Mouse (Mus musculus) embryonic fibroblast, embryonic 13.5 days (primary cell): Measurements from ENCODE around the gene Zscan20. TPM values are rescaled to one million over a fixed set of nuclear protein-coding genes. Genes with fewer than 3 reads are reported as not detected.
"Not testable (repeated sequence)": the region's sequence is repeated elsewhere in the genome, so short reads cannot be mapped to it uniquely, and the experiment has no call there.

Experiments used
- H3K27ac ChIP-seq: 2 replicates; pipeline ENCODE4 v1.5.1; 2012; ENCODE audit warnings: low read length, control low read depth, inconsistent platforms; ENCODE audit not compliant: insufficient read depth
- H3K4me1 ChIP-seq: 2 replicates; pipeline ENCODE4 v1.6.1; 2011; ENCODE audit warnings: low read length; ENCODE audit not compliant: control insufficient read depth, insufficient read depth
- H3K4me3 ChIP-seq: 2 replicates; pipeline ENCODE4 v1.5.1; 2011; ENCODE audit warnings: mild to moderate bottlenecking, control low read depth, low read length; ENCODE audit not compliant: insufficient read depth
- CTCF ChIP-seq: IDR thresholded peaks from 2 replicates; pipeline ENCODE4 v1.5.1; 2011; ENCODE audit warnings: mild to moderate bottlenecking, control low read depth, low read length, moderate library complexity, borderline replicate concordance; ENCODE audit not compliant: insufficient read depth
- POLR2A ChIP-seq: IDR thresholded peaks from 2 replicates; pipeline ENCODE4 v1.6.1; 2011; ENCODE audit warnings: low read depth, mild to moderate bottlenecking, control low read depth, low read length, moderate library complexity
- polyA plus RNA-seq: library from polyadenylated mRNA; stranded (reverse); fragments of >200 nt; gene quantifications from 2 replicates; pipeline ENCODE4 v1.2.4, GENCODE M21; 2011; ENCODE audit warnings: low read depth; ENCODE audit not compliant: missing spikeins, insufficient read length

Zscan20 gene
- polyA plus RNA-seq, 1 experiment, result 6.8 TPM

DNA sequence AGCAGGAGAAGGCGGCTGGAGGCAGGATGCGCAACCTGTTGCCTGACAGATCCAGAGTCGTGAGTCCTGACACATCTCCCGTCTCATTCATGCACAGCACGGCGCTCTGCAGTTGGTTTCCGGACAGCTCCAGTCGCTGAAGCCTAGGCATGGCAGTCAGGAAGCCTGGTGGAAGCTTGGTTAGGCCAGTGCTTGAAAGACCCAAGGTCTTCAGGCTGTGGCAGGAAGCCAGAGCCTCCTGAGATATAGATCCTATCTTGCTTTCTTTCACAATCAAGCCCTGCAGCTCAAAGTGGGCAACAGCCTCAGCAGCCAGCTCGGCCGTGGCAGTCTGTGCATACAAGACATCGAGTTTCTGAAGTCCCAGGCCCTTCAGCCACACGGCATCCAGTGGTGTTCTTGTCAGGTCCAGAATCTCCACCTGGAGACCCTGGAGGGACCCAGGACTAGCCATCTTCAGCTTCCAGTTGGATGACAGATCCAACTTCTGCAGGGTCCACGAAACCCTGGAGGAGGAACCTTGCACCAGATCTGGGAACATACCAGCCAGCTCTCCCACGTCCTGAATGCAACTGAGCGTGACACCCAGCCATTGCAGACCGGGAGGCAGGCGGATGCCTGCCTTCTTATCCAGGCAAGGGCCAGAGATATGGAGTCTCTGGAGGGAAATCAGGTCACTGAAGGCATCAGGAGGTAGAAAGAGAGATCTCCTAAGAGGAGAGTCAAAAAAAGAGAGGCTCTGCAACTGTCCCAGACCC, 7.6 kb upstream of the Zscan20 start:
- H3K4me3 ChIP-seq, result no peak overlapping the region
- H3K27ac ChIP-seq, result no peak overlapping the region
- peaks cover 6% of the 10 kb centered on the region; the same call in 1 of the 2 replicates for H3K4me1 ChIP-seq
- TF ChIP-seq POLR2A (no peak), CTCF (no peak)

DNA sequence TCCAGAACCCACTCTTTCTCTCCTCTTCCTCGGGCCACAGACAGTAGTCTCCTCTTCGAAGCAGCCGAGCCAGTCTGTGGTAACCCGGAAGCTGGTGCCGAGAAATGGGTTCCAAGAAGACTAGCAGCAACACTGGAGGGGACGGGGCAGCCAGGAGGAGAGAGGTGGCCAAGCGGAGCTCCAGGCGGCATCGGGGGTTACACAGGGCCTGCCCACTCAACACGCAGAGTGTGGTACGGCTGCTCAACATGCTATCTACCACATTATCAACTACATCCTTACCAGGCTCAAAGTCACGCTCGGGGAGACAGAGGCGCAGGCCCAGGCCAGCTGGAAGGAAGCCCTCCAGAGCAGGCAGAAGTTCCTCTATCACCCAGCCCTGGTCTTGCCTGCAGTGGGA, 5.9 kb upstream of the Zscan20 start:
- no peak for TF ChIP-seq CTCF
- H3K4me1 ChIP-seq, result peaks cover 6% of the 10 kb centered on the region; the same call in 1 of the 2 replicates
- H3K27ac ChIP-seq, result no peak overlapping the region

DNA sequence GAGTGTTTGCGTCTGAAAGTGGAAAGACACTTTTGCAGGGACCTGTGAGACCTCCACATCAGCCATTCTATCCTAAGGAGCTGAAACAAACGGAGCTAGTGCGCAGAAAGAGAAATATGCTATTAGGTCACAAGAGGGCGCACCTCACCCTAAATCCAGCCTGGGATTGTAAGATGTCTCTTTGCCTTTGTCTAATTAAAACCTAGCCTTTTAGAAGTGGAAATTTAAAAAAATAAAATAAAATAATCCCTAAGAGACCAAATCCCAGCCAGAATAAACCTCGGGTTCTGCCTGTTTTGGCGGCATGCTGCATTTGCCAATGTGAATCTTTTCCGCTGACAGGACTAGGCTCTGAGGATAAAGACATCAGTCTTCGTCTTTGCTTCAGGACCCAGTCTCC, 3.4 kb upstream of the Zscan20 start:
- Histone ChIP-seq H3K4me1 (peaks cover under 1% of the 10 kb centered on the region; the same call in 1 of the 2 replicates), H3K4me3 (no peak overlapping the region), H3K27ac (no peak overlapping the region)
- 0 out of 2 replicates have a peak, but pooled peaks have one; percentile 10 for TF ChIP-seq CTCF
- no peak for TF ChIP-seq POLR2A

More for the DNA sequence above, 5.9 kb upstream of the Zscan20 start:
- H3K4me3 ChIP-seq, result no peak overlapping the region

DNA sequence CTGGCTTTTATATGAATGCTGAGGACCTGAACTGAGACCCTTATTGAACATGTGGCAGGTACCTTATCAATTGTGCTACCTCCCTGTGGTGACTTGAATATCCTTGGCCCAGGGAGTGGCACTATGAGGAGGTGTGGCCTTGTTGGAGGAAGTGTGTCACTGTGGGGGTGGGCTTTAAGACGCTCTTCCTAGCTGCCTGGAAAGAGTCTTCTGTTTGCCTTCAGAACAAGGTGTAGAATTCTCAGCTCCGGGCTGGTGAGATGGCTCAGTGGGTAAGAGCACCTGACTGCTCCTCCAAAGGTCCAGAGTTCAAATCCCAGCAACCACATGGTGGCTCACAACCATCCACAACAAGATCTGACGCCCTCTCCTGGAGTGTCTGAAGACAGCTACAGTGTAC, 1.8 kb upstream of the Zscan20 start:
- H3K4me1 ChIP-seq, H3K4me3 ChIP-seq: not testable (repeated sequence)

DNA sequence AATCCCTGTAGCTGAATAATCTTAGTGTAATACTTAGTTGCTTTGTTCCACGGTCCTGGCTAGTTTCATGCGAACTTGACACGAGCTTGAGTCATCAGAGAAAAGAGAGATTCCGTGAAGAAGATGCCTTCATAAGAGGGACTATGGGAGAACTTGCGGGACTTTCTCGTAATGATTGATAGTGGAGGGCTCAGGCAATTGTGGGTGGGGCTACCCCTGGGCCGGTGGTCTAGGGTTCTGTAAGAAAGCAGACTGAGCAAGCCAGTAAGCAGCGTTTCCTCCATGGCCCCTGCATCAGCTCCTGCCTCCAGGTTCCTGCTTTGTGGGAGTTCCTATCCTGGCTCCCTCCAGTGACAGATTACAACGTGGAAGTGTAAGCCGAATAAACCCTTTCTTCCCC, 808 bp upstream of the Zscan20 start:
- Histone ChIP-seq H3K4me3 (no peak overlapping the region), H3K27ac (no peak overlapping the region), H3K4me1 (no peaks in the 10 kb centered on the region)
- TF ChIP-seq CTCF (no peak), POLR2A (no peak)

More for the DNA sequence above, 1.8 kb upstream of the Zscan20 start:
- not testable (repeated sequence) for H3K27ac ChIP-seq

DNA sequence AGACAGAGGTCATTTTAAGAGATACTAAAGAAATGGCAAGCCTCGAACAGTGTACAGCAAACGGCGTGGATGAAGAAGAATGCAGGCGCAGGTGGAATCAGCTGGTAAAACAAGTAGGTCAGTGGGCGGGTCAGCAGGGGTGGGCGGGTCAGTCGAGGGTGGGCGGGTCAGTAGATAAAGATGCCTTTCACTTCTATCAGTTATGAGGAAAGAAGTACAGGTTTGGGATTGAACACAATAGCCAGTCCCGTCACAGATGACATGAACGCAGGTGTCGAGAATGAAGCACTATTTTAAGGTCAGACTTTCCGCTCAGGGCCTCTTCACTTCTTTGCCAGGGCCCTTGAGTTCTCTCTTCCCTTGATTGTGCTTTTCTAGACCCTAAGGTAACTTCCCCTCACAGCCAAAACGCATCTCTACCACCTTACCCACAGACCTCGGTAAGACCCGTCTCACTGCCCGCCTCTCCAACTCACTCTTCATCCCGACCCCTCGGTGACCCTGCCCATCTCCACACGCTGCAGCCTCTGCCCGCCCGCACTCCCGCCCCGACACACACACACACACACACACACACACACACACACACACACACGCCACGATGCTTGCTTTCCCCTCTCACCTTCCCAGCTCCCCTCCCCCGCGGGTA, 498 bp downstream of the Zscan20 start:
- H3K4me1 ChIP-seq, result no peaks in the 10 kb centered on the region
- TF ChIP-seq CTCF, result no peak
- TF ChIP-seq POLR2A, result no peak
- peak overlapping the region; percentile 65 for H3K4me3 ChIP-seq
- H3K27ac ChIP-seq, result no peak overlapping the region

DNA sequence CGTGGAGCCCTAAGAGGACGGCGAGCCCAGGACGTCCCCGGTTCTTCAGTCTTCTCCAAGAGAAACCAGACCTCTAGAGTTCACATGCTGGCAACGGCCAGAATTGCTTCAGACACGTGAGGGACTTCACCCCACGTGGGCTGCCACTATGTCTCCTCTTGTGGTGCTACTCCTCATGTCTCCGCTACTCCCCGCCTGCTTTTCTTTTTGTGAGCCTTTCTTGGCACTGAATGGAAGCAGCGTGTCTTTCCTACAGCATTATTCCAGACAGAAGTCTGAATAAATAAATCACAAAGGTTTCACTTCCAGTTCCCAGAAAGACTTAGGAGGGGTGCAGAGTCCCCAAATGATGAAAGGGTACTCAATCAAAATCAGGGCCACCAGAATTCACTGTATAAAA, 2.2 kb downstream of the Zscan20 start:
- no peaks in the 10 kb centered on the region for H3K4me1 ChIP-seq
- no peak overlapping the region for H3K4me3 ChIP-seq
- TF ChIP-seq POLR2A (no peak), CTCF (no peak)
- no peak overlapping the region for H3K27ac ChIP-seq

DNA sequence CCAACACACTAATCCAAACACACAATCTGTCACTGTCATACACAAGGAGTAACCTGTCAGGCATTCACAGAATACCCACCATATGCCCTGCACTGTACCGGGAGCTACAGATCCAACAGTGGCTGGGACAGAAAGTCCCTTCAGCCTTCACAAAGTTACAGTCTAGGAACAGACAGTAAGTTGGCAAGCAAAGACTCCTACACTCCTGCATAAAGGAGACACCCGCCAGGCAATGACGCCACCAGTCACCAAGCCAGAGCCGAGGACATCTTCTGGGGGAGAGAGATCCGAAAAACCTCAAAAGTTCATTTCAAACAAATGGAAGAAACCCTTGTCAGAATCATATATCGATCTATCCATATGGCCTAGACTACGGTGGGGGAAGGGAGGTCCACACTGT, 3.3 kb downstream of the Zscan20 start:
- Histone ChIP-seq H3K27ac (no peak overlapping the region), H3K4me1 (no peaks in the 10 kb centered on the region), H3K4me3 (no peak overlapping the region)
- TF ChIP-seq CTCF (no peak), POLR2A (no peak)

DNA sequence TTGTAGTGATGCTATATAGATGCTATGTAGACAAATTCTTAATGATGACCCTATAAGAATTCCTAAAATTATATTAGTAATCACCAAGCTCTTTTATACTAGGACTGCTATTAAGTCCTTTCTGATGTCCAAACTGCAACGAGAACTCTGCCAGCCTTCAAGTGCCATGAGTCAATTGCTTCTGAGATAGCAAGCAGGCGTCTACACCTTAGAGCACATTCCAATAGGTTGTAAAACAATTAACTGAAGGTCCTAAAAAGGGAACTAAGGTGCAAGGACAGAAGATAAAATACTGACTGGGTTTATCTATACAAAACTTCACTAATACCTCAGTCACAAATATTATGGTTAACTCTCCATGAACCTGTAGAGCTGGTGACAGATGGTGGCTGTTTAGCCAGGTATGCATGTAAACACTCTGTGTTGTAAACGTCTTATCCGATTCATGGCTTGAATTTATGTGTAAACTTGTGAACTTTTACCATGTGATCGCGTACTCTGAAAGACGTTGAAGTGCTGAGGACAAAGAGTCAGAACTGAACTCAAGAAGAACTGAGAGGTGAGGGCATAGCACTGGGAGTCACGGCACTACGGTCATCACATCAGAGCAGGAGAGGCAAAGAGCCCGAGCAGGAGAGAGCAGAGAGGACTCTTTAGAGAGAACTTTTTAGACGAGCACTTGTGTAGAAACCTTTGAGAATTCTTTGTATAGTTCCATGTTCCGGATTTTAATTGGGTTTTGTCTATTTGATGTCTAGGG, 11.9 kb downstream of the Zscan20 start:
- H3K4me1 ChIP-seq, result no peaks in the 10 kb centered on the region
- H3K4me3 ChIP-seq, result no peak overlapping the region
- H3K27ac ChIP-seq, result no peak overlapping the region
- TF ChIP-seq POLR2A (no peak), CTCF (no peak)

DNA sequence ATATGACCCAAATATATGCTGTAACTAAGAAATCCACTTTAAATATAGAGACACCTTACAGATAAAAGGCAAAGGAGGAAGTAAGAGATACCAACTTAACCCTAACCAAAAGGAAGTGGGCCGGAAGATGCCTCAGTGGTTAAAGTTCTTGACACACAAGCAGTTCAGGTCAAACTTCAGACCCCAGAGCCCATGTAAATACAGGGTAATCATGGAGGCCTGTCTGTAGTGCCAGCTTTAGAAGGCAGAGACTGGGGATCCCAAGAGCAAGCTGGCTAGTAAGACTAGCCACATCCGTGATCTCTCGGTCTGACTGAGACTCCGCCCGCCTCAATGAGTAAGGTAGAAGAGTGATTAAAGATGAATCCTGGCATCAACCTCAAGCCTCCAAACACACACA, 15.8 kb downstream of the Zscan20 start:
- Histone ChIP-seq H3K4me3 (no peak overlapping the region), H3K27ac (no peak overlapping the region), H3K4me1 (no peaks in the 10 kb centered on the region)
- TF ChIP-seq CTCF (no peak), POLR2A (no peak)
